Mouse (Mus musculus): ENCODE measurements around the gene Mctp1.

DNA sequence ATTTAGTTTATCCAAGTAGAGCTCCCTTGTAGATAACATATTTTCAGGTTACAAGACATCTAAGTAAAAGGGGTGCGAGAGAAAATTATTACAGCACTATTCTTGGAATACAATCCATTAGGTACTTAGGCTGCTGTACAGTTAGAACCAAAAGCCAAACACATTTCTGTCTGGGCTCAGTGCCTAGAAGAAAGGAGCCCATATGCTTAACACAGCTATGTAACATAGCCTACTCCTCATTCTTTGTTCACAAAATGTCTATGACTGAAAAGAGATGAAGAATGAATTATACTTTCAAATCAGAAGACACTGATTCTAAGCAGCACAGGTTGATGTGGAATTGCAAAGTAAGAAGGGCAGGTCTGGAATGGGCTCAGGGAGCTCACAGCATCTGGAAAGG, 664.1 kb downstream of the Mctp1 start:
- no peak for TF ChIP-seq CTCF (IDR thresholded peaks at IDR 0.05; ENCODE audit: borderline replicate concordance, insufficient read depth, low read length)
- no peak for TF ChIP-seq POLR2A (IDR thresholded peaks at IDR 0.05; ENCODE audit: low read depth, low read length)
